In the genomic region with DNA sequence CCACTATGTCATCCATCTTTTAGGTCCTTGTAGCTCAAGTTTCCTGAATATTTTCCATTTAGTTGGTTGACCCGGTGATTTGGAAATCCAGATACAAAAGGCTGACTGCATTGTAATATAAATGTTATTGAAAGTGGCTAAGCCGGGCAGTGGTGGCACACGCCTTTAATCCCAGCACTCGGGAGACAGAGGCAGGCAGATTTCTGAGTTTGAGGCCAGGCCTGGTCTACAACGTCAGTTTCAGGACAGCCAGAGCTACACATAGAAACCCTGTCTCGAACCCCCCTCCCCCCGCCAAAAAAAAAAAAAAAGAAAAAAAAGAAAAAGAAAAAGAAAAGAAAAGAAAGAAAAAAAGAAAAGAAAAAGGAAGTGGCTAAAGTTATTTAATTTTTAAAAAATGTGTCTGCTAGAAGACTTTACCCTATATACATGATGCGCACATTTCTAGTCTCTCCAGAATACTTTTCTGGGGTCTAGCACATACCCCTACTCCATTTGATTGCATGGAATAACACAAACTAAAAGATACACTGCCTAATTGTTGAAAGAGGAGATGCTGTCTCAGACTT, we compare ENCODE assay signal across 8 mouse cellular contexts. TPM values are rescaled to one million over a fixed set of nuclear protein-coding genes. Genes with fewer than 3 reads are reported as not detected.
DNase-seq lines count a peak whose midpoint lies in the region; ATAC-seq and TF ChIP-seq lines count a peak whose summit lies in the region.

No protein-coding gene starts in this region.

- peak overlapping the region; percentile 91 for H3K27ac ChIP-seq in heart, embryonic 11.5 days (ENCODE audit: low read depth, low read length)
- H3K27ac ChIP-seq in forebrain, postnatal 0 days (ENCODE audit: low read depth, low read length) = peak overlapping the region; percentile 60
- H3K27ac ChIP-seq in liver, embryonic 16.5 days (ENCODE audit: low read length) = peak overlapping the region; percentile 99

- H3K36me3 ChIP-seq in heart, embryonic 11.5 days (ENCODE audit: control insufficient read depth, insufficient read depth, low read length) = peaks cover 11% of the 10 kb centered on the region; the same call in 1 of the 2 replicates
- peaks cover 28% of the 10 kb centered on the region for H3K36me3 ChIP-seq in E14TG2a.4 (ENCODE audit: insufficient read depth, low read length)
- peaks cover 15% of the 10 kb centered on the region for H3K36me3 ChIP-seq in forebrain, postnatal 0 days (ENCODE audit: insufficient read depth)
- peaks cover 21% of the 10 kb centered on the region for H3K36me3 ChIP-seq in liver, embryonic 16.5 days (ENCODE audit: control insufficient read depth, insufficient read depth)

- no peaks in the 10 kb centered on the region for H3K27me3 ChIP-seq in heart, embryonic 11.5 days (ENCODE audit: control insufficient read depth, insufficient read depth, low read length)
- H3K27me3 ChIP-seq in E14TG2a.4 (ENCODE audit: insufficient read depth, low read length) = no peaks in the 10 kb centered on the region
- no peaks in the 10 kb centered on the region for H3K27me3 ChIP-seq in forebrain, postnatal 0 days (ENCODE audit: insufficient read depth, low read length)
- no peaks in the 10 kb centered on the region for H3K27me3 ChIP-seq in liver, embryonic 16.5 days (ENCODE audit: control insufficient read depth, insufficient read depth, low read depth, low read length)

- 77% methylated on average over 8 of the region's 8 CpGs for WGBS in heart, embryonic 11.5 days (ENCODE audit: insufficient replicate concordance)
- 84% methylated on average over 8 of the region's 8 CpGs for WGBS in forebrain, postnatal 0 days
- WGBS in liver, embryonic 16.5 days (ENCODE audit: insufficient replicate concordance) = 51% methylated on average over 8 of the region's 8 CpGs

- H3K4me3 ChIP-seq in heart, embryonic 11.5 days (ENCODE audit: low read depth, low read length) = peak overlapping the region; percentile 97
- H3K4me3 ChIP-seq in E14TG2a.4 (replicated peaks; ENCODE audit: low read length) = peak overlapping the region; percentile 98
- peak overlapping the region; percentile 100 for H3K4me3 ChIP-seq in forebrain, postnatal 0 days (ENCODE audit: low read depth, low read length)
- H3K4me3 ChIP-seq in liver, embryonic 16.5 days (ENCODE audit: low read depth, low read length) = peak overlapping the region; percentile 93

- H3K9ac ChIP-seq in heart, embryonic 11.5 days (ENCODE audit: low read depth, low read length) = peak overlapping the region; percentile 94
- H3K9ac ChIP-seq in forebrain, postnatal 0 days = peak overlapping the region; percentile 97
- H3K9ac ChIP-seq in liver, embryonic 16.5 days (ENCODE audit: low read depth, low read length) = peak overlapping the region; percentile 98; the same call in 1 of the 2 replicates

- H3K4me1 ChIP-seq in heart, embryonic 11.5 days (ENCODE audit: control insufficient read depth, insufficient read depth, low read length) = 0 out of 2 replicates have a peak, but pooled peaks cover 3% of the 10 kb centered on the region
- peaks cover 41% of the 10 kb centered on the region for H3K4me1 ChIP-seq in E14TG2a.4 (replicated peaks; ENCODE audit: low read depth, low read length)
- H3K4me1 ChIP-seq in forebrain, postnatal 0 days (ENCODE audit: insufficient read depth) = peaks cover 6% of the 10 kb centered on the region; the same call in 1 of the 2 replicates
- peaks cover 24% of the 10 kb centered on the region for H3K4me1 ChIP-seq in liver, embryonic 16.5 days (ENCODE audit: control insufficient read depth, low read depth, low read length)

- no peak for TF ChIP-seq CTCF in E14TG2a.4 (conservative IDR thresholded peaks at IDR 0.05; ENCODE audit: low read length)
- no peak for TF ChIP-seq CTCF in forebrain, postnatal 0 days (IDR thresholded peaks at IDR 0.05; ENCODE audit: low read depth)

- no peak for DNase-seq in heart, adult 8-10 months (ENCODE audit: low spot score)
- no peak for DNase-seq in forebrain, postnatal 0 days
- DNase-seq in urinary bladder, postnatal 25 days (ENCODE audit: low spot score) = no peak
- no peak for DNase-seq in gastrocnemius, adult 8-10 months (ENCODE audit: low spot score in 2 of 2)

- ATAC-seq in heart, embryonic 11.5 days (replicated peaks; ENCODE audit: insufficient number of reproducible peaks, low FRiP score, low TSS enrichment) = no peak
- ATAC-seq in forebrain, postnatal 0 days = no peak
- no peak for ATAC-seq in liver, embryonic 16.5 days (ENCODE audit: low read depth)
- ATAC-seq in activated CD4-positive, CD25-positive, alpha-beta regulatory T cell, adult 4 months = no peak

- H3K9me3 ChIP-seq in heart, embryonic 11.5 days (replicated peaks; ENCODE audit: control insufficient read depth, low read length) = no peaks in the 10 kb centered on the region
- H3K9me3 ChIP-seq in E14TG2a.4 (ENCODE audit: low read length) = no peaks in the 10 kb centered on the region
- H3K9me3 ChIP-seq in forebrain, postnatal 0 days (ENCODE audit: low read length) = no peaks in the 10 kb centered on the region
- no peaks in the 10 kb centered on the region for H3K9me3 ChIP-seq in liver, embryonic 16.5 days (replicated peaks; ENCODE audit: control insufficient read depth, low read length)

- peak overlapping the region; percentile 78 for H3K4me2 ChIP-seq in heart, embryonic 11.5 days
- H3K4me2 ChIP-seq in forebrain, postnatal 0 days (ENCODE audit: low read depth) = peak overlapping the region; percentile 92
- peak overlapping the region; percentile 85 for H3K4me2 ChIP-seq in liver, embryonic 16.5 days (ENCODE audit: low read depth, low read length)

RNA-seq across cellular contexts. Expression of a gene that starts 0.8 kb away (rescaled TPM):
- polyA plus RNA-seq in heart, embryonic 11.5 days (2014; fragmentation: Nextera tagmentation; extraction: Ambion mirVana) = 104 and 105 TPM in 2 replicates
- total RNA-seq in heart, adult 8-10 months (2022) = 10 to 100 TPM; 66.4 to 85.0 (median 73.6) TPM
- 70.7 and 80.9 TPM in 2 replicates for total RNA-seq in forebrain, postnatal 0 days (2014; rRNA removed)
- polyA plus RNA-seq in forebrain, postnatal 0 days (2015; fragmentation: Nextera tagmentation; extraction: Ambion mirVana) = 78.2 and 88.0 TPM in 2 replicates
- 162 and 170 TPM in 2 replicates for polyA plus RNA-seq in liver, embryonic 16.5 days (2015; fragmentation: Nextera tagmentation; extraction: Ambion mirVana)
- polyA plus RNA-seq in activated CD4-positive, CD25-positive, alpha-beta regulatory T cell, adult 4 months (2017; shearing (Covaris generic)) = 10 to 100 TPM; 37.1 to 53.3 TPM
- total RNA-seq in gastrocnemius, adult 8-10 months (2022) = 10 to 100 TPM; 59.5 to 80.8 (median 69.4) TPM

RNA-seq across cellular contexts. Expression of a gene that starts 9.7 kb away (rescaled TPM):
- polyA plus RNA-seq in heart, embryonic 11.5 days (2014; fragmentation: Nextera tagmentation; extraction: Ambion mirVana) = 0.90 and 1.4 TPM in 2 replicates
- total RNA-seq in heart, adult 8-10 months (2022) = 1 to 10 TPM; 1.4 to 1.9 (median 1.7) TPM
- 2.7 and 4.4 TPM in 2 replicates for total RNA-seq in forebrain, postnatal 0 days (2014; rRNA removed)
- 0.42 and 0.87 TPM in 2 replicates for polyA plus RNA-seq in forebrain, postnatal 0 days (2015; fragmentation: Nextera tagmentation; extraction: Ambion mirVana)
- polyA plus RNA-seq in liver, embryonic 16.5 days (2015; fragmentation: Nextera tagmentation; extraction: Ambion mirVana) = 1.5 and 1.8 TPM in 2 replicates
- polyA plus RNA-seq in activated CD4-positive, CD25-positive, alpha-beta regulatory T cell, adult 4 months (2017; shearing (Covaris generic)) = 1 to 10 TPM; 2.1 to 2.5 TPM
- total RNA-seq in gastrocnemius, adult 8-10 months (2022) = 1 to 10 TPM in 1 of 4 experiments, under 1 TPM in 3; 0.46 to 1.1 (median 0.59) TPM

RNA-seq across cellular contexts. Expression of a gene that starts 13.1 kb away (rescaled TPM):
- 138 and 154 TPM in 2 replicates for polyA plus RNA-seq in heart, embryonic 11.5 days (2014; fragmentation: Nextera tagmentation; extraction: Ambion mirVana)
- 100 to 1,000 TPM in 2 of 4 experiments, 10 to 100 TPM in 2; 78.6 to 116 (median 100) TPM for total RNA-seq in heart, adult 8-10 months (2022)
- 107 and 177 TPM in 2 replicates for total RNA-seq in forebrain, postnatal 0 days (2014; rRNA removed)
- polyA plus RNA-seq in forebrain, postnatal 0 days (2015; fragmentation: Nextera tagmentation; extraction: Ambion mirVana) = 133 and 145 TPM in 2 replicates
- polyA plus RNA-seq in liver, embryonic 16.5 days (2015; fragmentation: Nextera tagmentation; extraction: Ambion mirVana) = 89.6 and 93.6 TPM in 2 replicates
- 10 to 100 TPM; 79.0 to 81.0 TPM for polyA plus RNA-seq in activated CD4-positive, CD25-positive, alpha-beta regulatory T cell, adult 4 months (2017; shearing (Covaris generic))
- total RNA-seq in gastrocnemius, adult 8-10 months (2022) = 100 to 1,000 TPM in 2 of 4 experiments, 10 to 100 TPM in 2; 86.0 to 113 (median 101) TPM

RNA-seq across cellular contexts. Expression of a gene that starts 15.2 kb away (rescaled TPM):
- polyA plus RNA-seq in heart, embryonic 11.5 days (2014; fragmentation: Nextera tagmentation; extraction: Ambion mirVana) = 0.20 and 0.24 TPM in 2 replicates
- 1 to 10 TPM; 7.1 to 9.2 (median 8.5) TPM for total RNA-seq in heart, adult 8-10 months (2022)
- 0.31 and 0.43 TPM in 2 replicates for total RNA-seq in forebrain, postnatal 0 days (2014; rRNA removed)
- 0.05 and 0.08 TPM in 2 replicates for polyA plus RNA-seq in forebrain, postnatal 0 days (2015; fragmentation: Nextera tagmentation; extraction: Ambion mirVana)
- 0.05 TPM in 2 replicates for polyA plus RNA-seq in liver, embryonic 16.5 days (2015; fragmentation: Nextera tagmentation; extraction: Ambion mirVana)
- polyA plus RNA-seq in activated CD4-positive, CD25-positive, alpha-beta regulatory T cell, adult 4 months (2017; shearing (Covaris generic)) = not detected
- total RNA-seq in gastrocnemius, adult 8-10 months (2022) = 10 to 100 TPM in 1 of 4 experiments, 1 to 10 TPM in 3; 2.0 to 11.5 (median 5.1) TPM

RNA-seq across cellular contexts. Expression of a gene that starts 36.3 kb away (rescaled TPM):
- 183 and 189 TPM in 2 replicates for polyA plus RNA-seq in heart, embryonic 11.5 days (2014; fragmentation: Nextera tagmentation; extraction: Ambion mirVana)
- total RNA-seq in heart, adult 8-10 months (2022) = 100 to 1,000 TPM in 2 of 4 experiments, 10 to 100 TPM in 2; 93.0 to 105 (median 98.0) TPM
- 110 and 140 TPM in 2 replicates for total RNA-seq in forebrain, postnatal 0 days (2014; rRNA removed)
- polyA plus RNA-seq in forebrain, postnatal 0 days (2015; fragmentation: Nextera tagmentation; extraction: Ambion mirVana) = 208 and 233 TPM in 2 replicates
- 77.7 and 79.9 TPM in 2 replicates for polyA plus RNA-seq in liver, embryonic 16.5 days (2015; fragmentation: Nextera tagmentation; extraction: Ambion mirVana)
- polyA plus RNA-seq in activated CD4-positive, CD25-positive, alpha-beta regulatory T cell, adult 4 months (2017; shearing (Covaris generic)) = 100 to 1,000 TPM; 109 to 144 TPM
- total RNA-seq in gastrocnemius, adult 8-10 months (2022) = 10 to 100 TPM; 71.9 to 80.9 (median 76.5) TPM
